Mouse (Mus musculus) frontal cortex, postnatal 25 days (tissue): ENCODE results near the gene Adamts9.

Experiments used
- DNase-seq, 2 experiments: peaks; one replicate each; pipeline ENCODE4 v3.0.0; 2022; ENCODE audit warnings: low spot score in 2 of 2

The Adamts9 gene

GRCm38 (mm10) chr6:92860285-92860912, 82.9 kb downstream of the Adamts9 start:
- DNase-seq: no peak

GRCm38 (mm10) chr6:92858721-92859510, 84.4 kb downstream of the Adamts9 start:
- DNase-seq: no peak

- no peak for DNase-seq
These were observed 85.5 kb downstream of the Adamts9 start for GRCm38 (mm10) chr6:92857761-92858160.

- DNase-seq: no peak
These were observed 88.4 kb downstream of the Adamts9 start for GRCm38 (mm10) chr6:92854873-92855272.

- peak; percentile 16 to 24 for DNase-seq
These were observed 93.0 kb downstream of the Adamts9 start for GRCm38 (mm10) chr6:92850250-92850649.

GRCm38 (mm10) chr6:92849208-92849607, 94.1 kb downstream of the Adamts9 start:
- no peak for DNase-seq

- DNase-seq: no peak
These were observed 96.7 kb downstream of the Adamts9 start for GRCm38 (mm10) chr6:92846614-92847013.

GRCm38 (mm10) chr6:92845898-92846297, 97.4 kb downstream of the Adamts9 start:
- DNase-seq: no peak

GRCm38 (mm10) chr6:92843474-92843873, 99.8 kb downstream of the Adamts9 start:
- DNase-seq: no peak

- no peak for DNase-seq
These were observed 101.3 kb downstream of the Adamts9 start for GRCm38 (mm10) chr6:92842000-92842399.

- DNase-seq: no peak
These were observed 112.2 kb downstream of the Adamts9 start for GRCm38 (mm10) chr6:92831106-92831505.

GRCm38 (mm10) chr6:92829148-92829547, 114.1 kb downstream of the Adamts9 start:
- no peak for DNase-seq

- no peak for DNase-seq
These were observed 115.9 kb downstream of the Adamts9 start for GRCm38 (mm10) chr6:92827360-92827759.

GRCm38 (mm10) chr6:92826561-92826960, 116.7 kb downstream of the Adamts9 start:
- no peak for DNase-seq

- DNase-seq: no peak
These were observed 119.3 kb downstream of the Adamts9 start for GRCm38 (mm10) chr6:92823991-92824390.

GRCm38 (mm10) chr6:92822006-92822405, 121.3 kb downstream of the Adamts9 start:
- DNase-seq: no peak

- no peak for DNase-seq
These were observed 121.7 kb downstream of the Adamts9 start for GRCm38 (mm10) chr6:92821606-92822005.

GRCm38 (mm10) chr6:92817661-92818060, 125.6 kb downstream of the Adamts9 start:
- no peak for DNase-seq

- DNase-seq: no peak
These were observed 127.0 kb downstream of the Adamts9 start, which contains the start of gene A730049H05Rik for GRCm38 (mm10) chr6:92816311-92816751. A730049H05Rik (plus strand) TSS chr6:92816478.

GRCm38 (mm10) chr6:92812702-92813370, 130.5 kb downstream of the Adamts9 start:
- no peak for DNase-seq

- no peak for DNase-seq
These were observed 131.7 kb downstream of the Adamts9 start for GRCm38 (mm10) chr6:92811566-92811965.

GRCm38 (mm10) chr6:92810628-92811027, 132.7 kb downstream of the Adamts9 start:
- no peak for DNase-seq

GRCm38 (mm10) chr6:92809818-92810217, 133.5 kb downstream of the Adamts9 start:
- DNase-seq: no peak
